Mouse (Mus musculus): ENCODE data around the gene Med14. TPM values are rescaled to one million over a fixed set of nuclear protein-coding genes. Genes with fewer than 3 reads are reported as not detected.
A peak's percentile ranks its signal among the peaks of the same experiment; 100 is the strongest.

Med14 gene
- total and polyA plus RNA-seq, 2 experiments from 2014 or later, result 9.2 to 31.8 TPM

GRCm38 (mm10) chrX:12766846-12767564 lies 5.1 kb upstream of the Med14 start:
- no peak for TF ChIP-seq CTCF (IDR thresholded peaks at IDR 0.05; ENCODE audit: low read depth)
- no peak overlapping the region for H3K4me2 ChIP-seq (ENCODE audit: low read depth)
- no peaks in the 10 kb centered on the region for H3K4me1 ChIP-seq (ENCODE audit: insufficient read depth)
- H3K27ac ChIP-seq (ENCODE audit: low read depth, low read length), result no peak overlapping the region
- H3K4me3 ChIP-seq (ENCODE audit: low read depth, low read length), result no peak overlapping the region
- H3K27me3 ChIP-seq (ENCODE audit: insufficient read depth, low read length), result no peaks in the 10 kb centered on the region
- ATAC-seq (no peak), DNase-seq (no peak)
- H3K36me3 ChIP-seq (ENCODE audit: insufficient read depth), result no peaks in the 10 kb centered on the region
- no peak overlapping the region for H3K9ac ChIP-seq
- H3K9me3 ChIP-seq (ENCODE audit: low read length), result no peaks in the 10 kb centered on the region
- 55% methylated on average over 4 of the region's 4 CpGs for WGBS

DNA sequence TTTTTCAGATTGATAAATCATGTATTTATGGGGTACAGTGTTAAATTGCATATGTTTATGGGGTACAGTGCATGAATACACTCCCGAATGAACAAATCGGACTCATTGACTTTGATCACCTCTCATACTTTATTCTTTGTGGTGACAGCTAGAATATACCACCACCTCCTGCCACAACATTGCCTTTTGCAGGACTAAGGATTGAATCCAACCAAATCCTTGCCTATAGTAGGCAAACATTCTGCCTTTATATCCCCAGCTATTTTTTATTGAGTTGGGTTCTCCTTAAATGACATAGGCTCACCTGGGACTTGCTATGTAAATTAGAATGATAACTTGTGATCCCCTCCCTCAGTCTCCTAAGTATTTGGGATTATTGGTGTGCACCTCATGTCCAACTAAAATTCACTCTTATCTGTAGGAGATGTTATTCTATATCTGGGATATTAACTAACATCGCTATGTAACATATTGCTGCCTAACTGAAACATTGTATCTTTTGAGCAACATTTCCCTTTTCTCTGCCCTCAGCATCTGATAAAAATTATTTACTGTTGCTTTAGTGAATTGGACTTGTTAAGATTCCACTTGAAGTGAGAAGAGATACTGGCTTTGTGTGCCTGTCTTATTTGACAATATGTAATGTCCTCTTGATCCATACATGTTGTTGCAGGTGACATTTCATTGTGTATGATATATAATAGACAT lies 1.4 kb upstream of the Med14 start:
- Histone ChIP-seq H3K9me3 (ENCODE audit: low read length) (no peaks in the 10 kb centered on the region), H3K27ac (ENCODE audit: low read depth, low read length) (peak overlapping the region; percentile 94), H3K4me3 (ENCODE audit: low read depth, low read length) (peak overlapping the region; percentile 58), H3K4me1 (ENCODE audit: insufficient read depth) (no peaks in the 10 kb centered on the region), H3K9ac (peak overlapping the region; percentile 68), H3K4me2 (ENCODE audit: low read depth) (peak overlapping the region; percentile 51), H3K36me3 (ENCODE audit: insufficient read depth) (no peaks in the 10 kb centered on the region), H3K27me3 (ENCODE audit: insufficient read depth, low read length) (no peaks in the 10 kb centered on the region)
- 54% methylated on average over 3 of the region's 3 CpGs for WGBS
- ATAC-seq (no peak), DNase-seq (peak; percentile 11)
- TF ChIP-seq CTCF (IDR thresholded peaks at IDR 0.05; ENCODE audit: low read depth), result no peak

GRCm38 (mm10) chrX:12762334-12763126 lies 657 bp upstream of the Med14 start:
- TF ChIP-seq CTCF (IDR thresholded peaks at IDR 0.05; ENCODE audit: low read depth), result no peak
- Histone ChIP-seq H3K4me2 (ENCODE audit: low read depth) (peak overlapping the region; percentile 51), H3K9me3 (ENCODE audit: low read length) (no peaks in the 10 kb centered on the region), H3K9ac (peak overlapping the region; percentile 68), H3K27ac (ENCODE audit: low read depth, low read length) (peak overlapping the region; percentile 94), H3K27me3 (ENCODE audit: insufficient read depth, low read length) (no peaks in the 10 kb centered on the region), H3K4me3 (ENCODE audit: low read depth, low read length) (peak overlapping the region; percentile 58), H3K4me1 (ENCODE audit: insufficient read depth) (no peaks in the 10 kb centered on the region), H3K36me3 (ENCODE audit: insufficient read depth) (no peaks in the 10 kb centered on the region)
- DNase-seq (no peak), ATAC-seq (no peak)
- WGBS, result 19% methylated on average over 32 of the region's 32 CpGs

DNA sequence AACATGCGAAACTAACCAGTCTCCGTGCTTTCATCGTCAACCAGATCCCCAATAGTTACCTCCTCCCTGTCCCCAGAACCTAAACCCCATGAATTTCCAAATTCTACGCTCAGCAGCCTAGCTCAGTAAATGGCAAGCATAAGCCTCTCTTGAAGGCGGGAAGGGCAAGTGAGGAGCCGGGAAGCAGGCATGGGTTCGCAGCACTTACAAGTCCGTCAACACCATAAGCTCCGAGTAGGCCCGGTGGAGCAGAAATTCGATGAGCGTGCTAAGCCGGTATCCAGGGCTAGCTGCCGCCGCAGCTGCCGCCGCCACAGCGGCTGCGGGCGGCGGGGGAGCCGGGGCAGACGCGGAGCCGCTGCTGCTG lies 631 bp downstream of the Med14 start:
- Histone ChIP-seq H3K36me3 (ENCODE audit: insufficient read depth) (no peaks in the 10 kb centered on the region), H3K4me2 (ENCODE audit: low read depth) (peak overlapping the region; percentile 51), H3K27ac (ENCODE audit: low read depth, low read length) (peak overlapping the region; percentile 94), H3K27me3 (ENCODE audit: insufficient read depth, low read length) (no peaks in the 10 kb centered on the region), H3K9ac (peak overlapping the region; percentile 68), H3K4me1 (ENCODE audit: insufficient read depth) (no peaks in the 10 kb centered on the region), H3K9me3 (ENCODE audit: low read length) (no peaks in the 10 kb centered on the region), H3K4me3 (ENCODE audit: low read depth, low read length) (peak overlapping the region; percentile 58)
- no peak; the same call in 1 of the 2 replicates for ATAC-seq
- no peak for TF ChIP-seq CTCF (IDR thresholded peaks at IDR 0.05; ENCODE audit: low read depth)
- no peak for DNase-seq
- WGBS, result 18% methylated on average over 25 of the region's 25 CpGs

- H3K4me2 ChIP-seq (ENCODE audit: low read depth), result peak overlapping the region; percentile 51
- peak overlapping the region; percentile 58 for H3K4me3 ChIP-seq (ENCODE audit: low read depth, low read length)
- H3K36me3 ChIP-seq (ENCODE audit: insufficient read depth), result no peaks in the 10 kb centered on the region
- TF ChIP-seq CTCF (IDR thresholded peaks at IDR 0.05; ENCODE audit: low read depth), result no peak
- peak overlapping the region; percentile 68 for H3K9ac ChIP-seq
- H3K27ac ChIP-seq (ENCODE audit: low read depth, low read length), result no peak overlapping the region
- no peaks in the 10 kb centered on the region for H3K9me3 ChIP-seq (ENCODE audit: low read length)
- H3K4me1 ChIP-seq (ENCODE audit: insufficient read depth), result no peaks in the 10 kb centered on the region
- ATAC-seq, result no peak
- 28% methylated on average over 8 of the region's 8 CpGs for WGBS
- DNase-seq, result peak; percentile 2
- no peaks in the 10 kb centered on the region for H3K27me3 ChIP-seq (ENCODE audit: insufficient read depth, low read length)
These were observed 1.4 kb downstream of the Med14 start for GRCm38 (mm10) chrX:12760501-12760900.

DNA sequence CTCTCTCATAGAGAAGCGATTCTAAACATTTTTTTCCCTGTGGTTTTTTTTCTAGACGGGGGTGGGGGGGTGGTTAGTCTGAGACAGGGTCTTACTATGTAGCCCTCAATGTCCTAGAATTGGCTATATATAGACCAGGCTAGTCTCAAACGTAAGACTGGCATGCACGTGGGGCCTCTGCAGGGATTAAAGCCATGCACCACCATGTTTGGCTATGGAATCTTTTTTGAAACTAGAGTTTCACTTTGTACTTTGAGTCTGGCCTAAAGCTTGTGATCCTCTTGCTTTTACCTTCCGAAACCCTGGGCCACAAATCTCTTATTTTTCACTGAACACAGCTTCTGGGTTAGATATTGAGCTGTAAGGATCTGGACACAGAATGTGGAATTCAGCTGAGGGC lies 2.2 kb downstream of the Med14 start:
- peak overlapping the region; percentile 58 for H3K4me3 ChIP-seq (ENCODE audit: low read depth, low read length)
- ATAC-seq, result no peak
- H3K4me1 ChIP-seq (ENCODE audit: insufficient read depth), result no peaks in the 10 kb centered on the region
- H3K9me3 ChIP-seq (ENCODE audit: low read length), result no peaks in the 10 kb centered on the region
- no peak overlapping the region for H3K9ac ChIP-seq
- H3K4me2 ChIP-seq (ENCODE audit: low read depth), result peak overlapping the region; percentile 51
- H3K36me3 ChIP-seq (ENCODE audit: insufficient read depth), result no peaks in the 10 kb centered on the region
- H3K27me3 ChIP-seq (ENCODE audit: insufficient read depth, low read length), result no peaks in the 10 kb centered on the region
- H3K27ac ChIP-seq (ENCODE audit: low read depth, low read length), result no peak overlapping the region
- DNase-seq, result no peak
- no peak for TF ChIP-seq CTCF (IDR thresholded peaks at IDR 0.05; ENCODE audit: low read depth)
- WGBS, result 50% methylated on average over 5 of the region's 5 CpGs
